Mouse (Mus musculus) embryo, embryonic 11.5 days (tissue): ENCODE results near the gene Adal.
"Not testable (repeated sequence)": the region's sequence is repeated elsewhere in the genome, so short reads cannot be mapped to it uniquely, and the experiment has no call there.

ENCODE experiments used
- DNase-seq: peaks from one replicate; pipeline ENCODE4 v3.0.0-alpha.2; 2012; ENCODE audit warnings: low read depth, low spot score

Adal gene

GRCm38 (mm10) chr2:121140018-121140882 lies at the start of gene Adal, which contains the start of gene Lcmt2:
Gene Adal (plus strand): TSS chr2:121140428.
Gene Lcmt2 (minus strand): TSS chr2:121140653.
- peak; percentile 81 for DNase-seq

GRCm38 (mm10) chr2:121102051-121102450 lies 38.2 kb upstream of the Adal start:
- peak; percentile 51 for DNase-seq

DNA sequence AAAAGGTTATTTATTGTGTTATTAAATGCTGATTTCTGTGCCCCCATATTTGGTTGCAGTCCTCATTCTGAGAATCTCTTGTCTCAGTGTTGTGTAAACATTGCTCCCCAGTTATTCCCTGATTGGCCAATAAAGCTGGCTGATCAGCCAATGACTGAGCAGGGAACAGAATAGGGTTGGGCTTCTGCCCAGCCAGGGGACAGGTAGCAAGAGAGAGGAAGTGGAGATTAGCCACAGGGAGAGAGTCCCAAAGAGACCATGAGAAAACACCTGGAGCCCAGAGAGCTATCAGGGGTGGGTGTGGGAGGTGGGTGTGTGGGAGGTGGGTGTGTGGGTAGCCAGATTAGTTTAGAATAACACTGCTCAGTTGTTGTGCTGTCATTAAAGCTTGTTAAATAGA lies 34.3 kb upstream of the Adal start:
- DNase-seq = no peak

DNA sequence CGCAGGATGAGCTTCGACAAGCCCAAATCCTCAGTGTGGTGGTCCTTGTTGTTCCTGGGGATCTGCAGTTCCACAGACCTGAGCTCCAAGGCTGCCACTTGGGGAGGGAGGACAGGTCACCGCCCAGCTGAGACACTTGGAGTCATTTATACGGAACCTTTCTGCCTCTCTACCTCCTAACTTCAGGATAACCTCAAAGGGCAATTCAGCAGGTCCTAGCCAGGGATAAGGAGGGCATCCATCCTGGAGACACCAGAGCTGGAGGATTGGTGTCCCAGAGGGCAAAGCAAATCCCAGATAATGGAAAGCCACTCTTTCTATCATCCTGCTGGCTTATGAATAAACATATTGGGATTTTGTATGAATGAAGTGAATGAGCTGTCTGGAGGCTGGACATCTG lies 30.5 kb upstream of the Adal start, which contains the start of gene Tgm7:
TSS of gene Tgm7 (minus strand) at position 101 of the 400 bp plus-strand sequence.
- DNase-seq = no peak

DNA sequence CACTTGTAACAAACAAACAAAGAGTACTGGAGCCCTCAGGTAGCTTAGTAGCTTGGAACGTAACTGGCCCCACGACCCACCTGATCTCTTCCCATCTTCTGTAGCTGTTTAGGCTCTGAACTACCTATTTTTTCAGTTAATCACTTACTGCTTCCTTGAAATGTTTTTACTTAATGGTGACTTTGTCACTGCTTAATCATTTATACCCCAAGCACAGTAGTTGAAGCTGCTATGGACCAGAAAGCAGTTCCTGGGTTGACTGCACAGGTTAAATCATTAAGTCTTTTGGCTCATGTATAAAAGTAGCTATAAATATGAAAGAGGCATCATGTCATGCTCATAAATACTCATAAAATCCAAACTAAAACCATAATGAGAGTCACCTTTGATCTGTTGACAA lies 24.8 kb upstream of the Adal start:
- DNase-seq = no peak

DNA sequence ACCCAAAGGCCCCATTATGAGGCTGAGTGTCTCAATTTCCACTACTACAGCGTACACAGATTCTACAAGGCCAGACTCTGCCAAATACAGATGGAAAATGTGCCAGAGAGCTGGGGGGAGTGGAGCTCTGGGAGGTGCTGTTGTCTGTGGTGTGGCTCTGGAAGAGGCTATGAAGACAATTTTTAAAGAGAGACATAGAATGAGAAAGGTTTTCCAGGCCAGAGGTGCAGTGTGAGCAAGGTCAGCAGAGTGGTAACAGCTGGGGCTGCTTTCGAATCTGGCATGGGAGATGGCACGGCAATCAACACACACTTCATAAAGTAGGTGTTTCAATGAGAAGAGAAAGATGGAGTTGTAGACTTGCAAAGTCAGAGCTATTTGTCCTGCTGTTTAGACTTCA lies 21.0 kb upstream of the Adal start:
- DNase-seq = no peak

- DNase-seq = not testable (repeated sequence)
Observed at GRCm38 (mm10) chr2:121126302-121126701, 13.9 kb upstream of the Adal start.

DNA sequence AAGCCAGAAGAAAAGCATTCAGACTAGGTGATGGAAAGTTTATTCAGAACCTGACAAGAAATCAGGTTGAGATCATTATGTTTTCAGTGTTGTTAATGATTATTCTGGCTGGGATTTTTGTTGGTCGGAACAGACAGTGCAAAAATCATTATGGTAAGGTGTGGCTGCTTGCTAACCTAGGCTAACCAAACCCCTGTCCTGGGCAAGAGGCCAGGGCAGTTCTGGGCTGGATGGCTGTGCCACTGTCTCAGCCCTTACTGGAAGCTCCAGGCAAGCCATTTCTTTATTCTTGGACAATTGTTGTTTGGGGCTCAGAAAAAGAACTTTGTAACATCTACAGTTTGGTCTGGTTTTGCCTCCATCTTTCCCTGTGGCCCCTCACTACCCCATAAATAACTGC lies 12.7 kb upstream of the Adal start:
- no peak for DNase-seq

- DNase-seq = no peak
Observed at GRCm38 (mm10) chr2:121128865-121129620, 11.2 kb upstream of the Adal start.

GRCm38 (mm10) chr2:121132822-121133221 lies 7.4 kb upstream of the Adal start:
- no peak for DNase-seq

- DNase-seq = no peak
Observed at GRCm38 (mm10) chr2:121137371-121137770, 2.9 kb upstream of the Adal start.

DNA sequence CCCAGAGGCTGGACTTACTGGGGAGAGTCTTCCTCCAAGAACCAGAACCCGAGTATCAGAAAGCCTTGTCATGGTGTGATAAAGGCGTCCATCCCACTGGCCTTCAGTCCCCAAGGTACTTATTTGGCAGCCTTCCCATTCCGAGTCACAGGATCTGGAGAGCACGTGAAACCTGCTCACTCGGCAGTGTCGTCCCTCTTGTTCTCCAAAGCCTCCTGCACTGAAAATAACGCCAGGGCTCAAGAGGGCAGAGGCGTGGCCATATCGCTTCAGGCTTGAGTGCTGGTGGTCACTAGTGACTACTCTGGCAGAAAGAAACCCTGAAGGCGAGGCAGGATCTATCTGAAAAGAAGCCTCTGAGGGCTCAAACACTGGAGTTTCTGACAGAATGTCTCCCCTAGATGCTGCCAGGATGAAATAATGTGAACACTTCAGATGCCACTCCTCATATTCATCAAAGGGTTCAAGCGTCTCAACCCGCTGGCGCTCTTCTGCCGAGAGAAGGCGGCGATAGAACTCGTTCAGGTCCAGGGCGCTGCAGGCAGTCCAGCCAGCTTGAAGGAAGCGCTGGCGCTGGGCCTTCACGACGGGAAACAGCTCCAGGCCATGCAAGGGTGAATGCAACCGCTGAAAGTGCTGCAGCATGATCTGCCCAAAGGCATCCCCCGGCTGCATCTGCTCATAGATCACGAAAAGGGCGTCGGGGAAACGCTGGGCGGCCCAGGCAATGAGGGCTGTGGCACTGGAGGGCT lies 786 bp upstream of the Adal start:
- peak; percentile 4 for DNase-seq

DNA sequence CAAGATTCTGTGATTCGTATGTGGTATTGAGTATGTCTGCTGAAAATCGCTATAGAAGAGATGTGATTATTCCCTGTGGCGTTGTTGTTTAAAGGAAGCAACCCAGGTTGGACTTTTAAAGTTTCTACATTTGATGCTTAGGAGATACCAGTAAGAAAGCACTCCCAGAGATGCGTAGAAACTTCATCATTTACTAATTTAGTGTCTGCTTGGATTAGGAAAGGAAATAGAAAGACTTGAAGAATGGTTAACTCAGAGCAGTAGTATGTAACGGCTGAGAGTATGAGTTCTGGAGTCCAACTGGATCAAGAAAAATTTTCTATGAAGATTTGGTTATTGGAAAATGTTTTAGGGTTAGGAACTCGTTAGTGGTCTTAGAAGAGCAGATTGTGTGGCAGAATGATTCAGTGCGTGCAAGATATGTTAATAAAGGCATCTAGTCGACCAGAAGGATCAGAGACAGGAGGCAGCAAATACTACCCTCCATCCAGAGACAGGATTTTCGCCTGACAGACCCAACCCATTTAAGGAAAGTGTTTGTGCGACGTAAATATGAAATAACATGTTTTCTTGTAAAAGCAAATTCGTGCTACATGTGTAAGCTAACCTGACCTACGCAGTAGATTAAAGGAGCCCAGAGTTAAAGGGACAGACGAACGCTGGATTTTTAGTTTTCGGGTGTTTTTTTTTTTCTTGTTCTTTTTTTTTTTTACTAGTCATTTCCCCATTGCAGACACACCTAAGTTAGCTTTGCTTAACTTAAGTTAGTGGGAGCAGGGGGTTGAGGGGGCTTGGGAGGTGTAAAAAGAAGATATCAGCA lies 1.2 kb downstream of the Adal start:
- DNase-seq = peak; percentile 3

DNA sequence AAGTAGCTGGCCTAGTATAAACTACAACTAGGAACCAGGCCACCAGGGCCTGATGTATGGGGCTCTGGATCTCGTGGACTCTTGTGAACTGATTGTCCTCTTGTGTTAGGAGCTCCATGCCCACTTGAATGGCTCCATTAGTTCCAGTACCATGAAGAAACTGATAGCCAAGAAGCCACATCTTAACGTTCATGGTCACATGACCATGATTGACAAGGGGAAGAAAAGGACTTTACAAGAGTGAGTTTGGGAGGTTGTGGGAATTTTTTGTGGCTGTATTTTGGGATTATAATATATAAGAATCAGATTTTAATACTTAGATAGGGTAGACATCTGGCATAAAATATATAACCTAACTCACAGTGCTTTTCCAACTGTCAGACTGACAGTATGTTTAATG lies 2.2 kb downstream of the Adal start:
- DNase-seq = no peak

- no peak for DNase-seq
Observed at GRCm38 (mm10) chr2:121149679-121150078, 9.5 kb downstream of the Adal start.

GRCm38 (mm10) chr2:121153100-121153499 lies 12.9 kb downstream of the Adal start:
- DNase-seq = no peak

GRCm38 (mm10) chr2:121169173-121169572 lies 28.9 kb downstream of the Adal start:
- no peak for DNase-seq

DNA sequence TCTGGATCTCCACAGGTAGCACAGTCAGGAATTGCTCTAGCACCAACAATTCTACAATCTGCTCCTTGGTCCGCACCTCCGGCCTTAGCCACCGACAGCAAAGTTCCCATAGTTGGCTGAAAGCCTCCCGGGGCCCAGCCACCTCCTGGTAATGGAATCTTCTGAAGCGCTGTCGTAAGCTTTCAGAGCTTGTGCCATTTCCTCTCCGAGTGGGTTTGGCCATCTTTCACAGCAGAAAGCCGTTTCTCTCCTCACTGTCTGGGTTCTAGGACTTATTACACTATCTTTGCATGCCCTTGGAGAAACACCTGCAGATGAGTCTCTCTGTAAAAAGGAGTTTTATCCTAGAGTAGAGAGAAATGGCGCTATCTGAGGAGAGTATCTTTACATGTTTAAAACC lies 29.7 kb downstream of the Adal start:
- DNase-seq = no peak

- peak; percentile 31 for DNase-seq
Observed at GRCm38 (mm10) chr2:121170481-121170971, 30.3 kb downstream of the Adal start, which contains the start of gene Tubgcp4. Gene Tubgcp4 (plus strand): TSS chr2:121170654.

- peak; percentile 85 for DNase-seq
Observed at GRCm38 (mm10) chr2:121170980-121171742, 30.9 kb downstream of the Adal start, which contains the start of gene Zscan29. Gene Zscan29 (minus strand): TSS chr2:121171125.
